Mouse (Mus musculus): ENCODE measurements around the gene Kctd7.

- TF ChIP-seq POLR2A (IDR thresholded peaks at IDR 0.05; ENCODE audit: low read depth, low read length) (no peak), CTCF (IDR thresholded peaks at IDR 0.05; ENCODE audit: borderline replicate concordance, insufficient read depth, low read length) (no peak)
Observed at GRCm38 (mm10) chr5:130097837-130098236, 46.8 kb upstream of the Kctd7 start.
